Mouse (Mus musculus): ENCODE results near the gene Olfr177. TPM values are rescaled to one million over a fixed set of nuclear protein-coding genes. Genes with fewer than 3 reads are reported as not detected.

Olfr177 gene
- polyA plus RNA-seq (2012; rRNA removed; ENCODE audit: low replicate concordance): not detected in 2 replicates

GRCm38 (mm10) chr16:58874668-58875067, at the start of gene Olfr177:
Gene Olfr177, minus strand, starts transcription at chr16:58874768.

GRCm38 (mm10) chr16:58891963-58892362, 17.4 kb upstream of the Olfr177 start, which contains the start of gene Olfr178:
Gene Olfr178, minus strand, starts transcription at chr16:58892063.

GRCm38 (mm10) chr16:58826732-58827319, 47.7 kb downstream of the Olfr177 start, which contains the start of gene Olfr175-ps1:
Gene Olfr175-ps1, minus strand, starts transcription at chr16:58826782.

Other genes with a start within 250 kb of the Olfr177 start
- not detected in 2 replicates for gene E330017A01Rik, start 236.0 kb downstream of the Olfr177 start, polyA plus RNA-seq (2012; rRNA removed; ENCODE audit: low replicate concordance)
- 8.9 and 12.3 TPM in 2 replicates for gene Cpox, start 204.5 kb downstream of the Olfr177 start, polyA plus RNA-seq (2012; rRNA removed; ENCODE audit: low replicate concordance)
- gene Gpr15, start 155.7 kb downstream of the Olfr177 start, polyA plus RNA-seq (2012; rRNA removed; ENCODE audit: low replicate concordance): 0.18 and 0.22 TPM in 2 replicates
- gene Cldnd1, start 146.9 kb downstream of the Olfr177 start, polyA plus RNA-seq (2012; rRNA removed; ENCODE audit: low replicate concordance): 38.2 and 65.5 TPM in 2 replicates
- gene Olfr172, start 111.6 kb downstream of the Olfr177 start, polyA plus RNA-seq (2012; rRNA removed; ENCODE audit: low replicate concordance): not detected in 2 replicates
- not detected in 2 replicates for gene Olfr173, start 74.5 kb downstream of the Olfr177 start, polyA plus RNA-seq (2012; rRNA removed; ENCODE audit: low replicate concordance)
- not detected in 2 replicates for gene Olfr175-ps1, start 48.0 kb downstream of the Olfr177 start, polyA plus RNA-seq (2012; rRNA removed; ENCODE audit: low replicate concordance)
- gene Olfr178, start 17.3 kb upstream of the Olfr177 start, polyA plus RNA-seq (2012; rRNA removed; ENCODE audit: low replicate concordance): not detected in 2 replicates
- not detected in 2 replicates for gene Olfr181, start 54.0 kb upstream of the Olfr177 start, polyA plus RNA-seq (2012; rRNA removed; ENCODE audit: low replicate concordance)
- gene Olfr180, start 54.6 kb upstream of the Olfr177 start, polyA plus RNA-seq (2012; rRNA removed; ENCODE audit: low replicate concordance): not detected in 2 replicates
- gene Olfr183, start 120.6 kb upstream of the Olfr177 start, polyA plus RNA-seq (2012; rRNA removed; ENCODE audit: low replicate concordance): 0.06 TPM in 1 of 2 replicates, not detected in the other
- gene Olfr186, start 155.5 kb upstream of the Olfr177 start, polyA plus RNA-seq (2012; rRNA removed; ENCODE audit: low replicate concordance): not detected in 2 replicates
- not detected in 2 replicates for gene Olfr187, start 165.0 kb upstream of the Olfr177 start, polyA plus RNA-seq (2012; rRNA removed; ENCODE audit: low replicate concordance)
- gene Olfr190, start 203.2 kb upstream of the Olfr177 start, polyA plus RNA-seq (2012; rRNA removed; ENCODE audit: low replicate concordance): not detected in 2 replicates
- not detected in 2 replicates for gene Olfr191, start 215.1 kb upstream of the Olfr177 start, polyA plus RNA-seq (2012; rRNA removed; ENCODE audit: low replicate concordance)
- gene Olfr193, start 237.1 kb upstream of the Olfr177 start, polyA plus RNA-seq (2012; rRNA removed; ENCODE audit: low replicate concordance): not detected in 2 replicates
- not detected in 2 replicates for gene Olfr194, start 246.3 kb upstream of the Olfr177 start, polyA plus RNA-seq (2012; rRNA removed; ENCODE audit: low replicate concordance)